Mouse (Mus musculus): ENCODE data around the gene Dhrs7b. TPM values are rescaled to one million over a fixed set of nuclear protein-coding genes. Genes with fewer than 3 reads are reported as not detected.

Dhrs7b gene
- total RNA-seq, 2 experiments from 2014 or later, result 44.3 to 54.0 TPM

DNA sequence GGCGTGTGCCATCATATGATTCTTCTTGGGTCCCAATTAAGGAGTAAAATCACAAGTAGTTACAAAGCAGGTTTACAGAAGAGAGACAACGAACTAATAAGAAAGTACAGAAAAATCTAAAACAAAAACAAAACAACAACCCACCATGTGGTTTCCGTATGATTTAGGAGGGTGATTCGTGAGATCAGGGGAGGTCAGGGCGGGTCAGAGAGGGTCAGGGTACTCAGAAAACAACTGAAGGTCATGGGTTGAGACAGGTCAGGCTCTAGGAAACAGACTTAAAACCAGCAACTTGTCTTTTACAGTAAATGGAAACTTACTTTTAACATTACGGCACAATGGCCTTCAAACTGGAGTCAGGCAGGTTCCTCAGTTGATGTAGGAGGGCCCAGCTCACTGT, 59.9 kb downstream of the Dhrs7b start:
- no peak for DNase-seq (ENCODE audit: low spot score in 2 of 2)

DNA sequence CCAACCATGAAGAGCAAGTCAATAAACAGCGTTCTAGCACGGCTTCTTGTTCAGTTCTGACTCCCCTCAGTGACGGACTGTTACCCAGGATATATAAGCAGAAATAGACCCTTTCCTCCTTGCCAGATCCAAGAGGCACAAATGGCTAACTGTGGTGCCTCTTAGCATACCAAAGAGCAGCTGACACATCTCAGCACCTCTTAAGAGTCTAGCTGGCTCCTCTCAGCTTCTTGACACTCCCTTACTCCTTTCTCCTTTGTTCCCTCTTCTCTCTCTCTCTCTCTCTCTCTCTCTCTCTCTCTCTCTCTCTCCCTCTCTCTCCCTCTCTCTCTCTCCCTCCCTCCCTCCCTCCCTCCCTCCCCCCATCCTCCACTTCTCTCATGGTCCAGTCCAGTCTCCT, 60.3 kb downstream of the Dhrs7b start:
- DNase-seq (ENCODE audit: low spot score in 2 of 2), result no peak

GRCm38 (mm10) chr11:60895915-60896314, 65.5 kb downstream of the Dhrs7b start:
- DNase-seq (ENCODE audit: low spot score in 2 of 2), result no peak

DNA sequence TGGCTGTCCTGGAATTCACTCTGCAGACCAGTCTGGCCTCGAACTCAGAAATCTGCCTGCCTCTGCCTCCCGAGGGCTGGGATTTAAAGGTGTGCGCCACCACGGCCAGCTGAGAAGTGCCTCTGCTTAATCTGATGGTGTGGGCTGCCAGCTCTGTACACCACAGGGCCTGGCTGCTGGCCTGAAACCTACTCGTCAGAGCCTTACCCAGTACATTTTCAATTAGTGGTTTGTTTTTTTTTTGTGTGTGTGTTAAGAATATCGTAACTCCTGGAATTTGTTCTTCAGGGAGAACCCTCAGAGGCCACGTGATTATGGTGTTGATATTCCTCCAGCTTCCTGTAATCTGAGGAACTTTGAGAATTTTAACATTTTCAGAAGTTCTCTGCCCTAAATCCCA, 71.6 kb downstream of the Dhrs7b start:
- no peak for DNase-seq (ENCODE audit: low spot score in 2 of 2)

GRCm38 (mm10) chr11:60902486-60902885, 72.1 kb downstream of the Dhrs7b start:
- DNase-seq (ENCODE audit: low spot score in 2 of 2), result no peak

DNA sequence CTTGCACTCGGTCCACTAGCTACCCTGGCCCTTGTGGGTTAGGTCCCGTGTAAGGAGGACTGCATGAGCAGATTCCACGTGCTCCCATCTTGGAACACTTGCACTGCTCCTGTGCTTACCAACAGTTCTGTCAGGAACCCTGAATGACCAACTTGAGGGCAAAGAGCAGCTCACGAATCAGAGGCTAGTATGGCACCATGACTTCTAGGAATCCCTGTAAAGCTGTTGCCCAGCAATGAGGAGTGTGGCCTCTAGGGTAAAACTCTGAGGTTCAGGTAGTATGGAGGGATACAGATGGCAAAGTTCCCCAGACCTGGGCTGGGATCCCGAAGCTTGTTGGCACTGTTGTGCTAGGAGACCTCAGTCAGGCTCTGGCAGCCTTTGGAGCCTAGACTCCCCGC, 73.2 kb downstream of the Dhrs7b start:
- DNase-seq (ENCODE audit: low spot score in 2 of 2), result no peak

GRCm38 (mm10) chr11:60905407-60906120, 75.1 kb downstream of the Dhrs7b start:
- DNase-seq (ENCODE audit: low spot score in 2 of 2), result no peak

DNA sequence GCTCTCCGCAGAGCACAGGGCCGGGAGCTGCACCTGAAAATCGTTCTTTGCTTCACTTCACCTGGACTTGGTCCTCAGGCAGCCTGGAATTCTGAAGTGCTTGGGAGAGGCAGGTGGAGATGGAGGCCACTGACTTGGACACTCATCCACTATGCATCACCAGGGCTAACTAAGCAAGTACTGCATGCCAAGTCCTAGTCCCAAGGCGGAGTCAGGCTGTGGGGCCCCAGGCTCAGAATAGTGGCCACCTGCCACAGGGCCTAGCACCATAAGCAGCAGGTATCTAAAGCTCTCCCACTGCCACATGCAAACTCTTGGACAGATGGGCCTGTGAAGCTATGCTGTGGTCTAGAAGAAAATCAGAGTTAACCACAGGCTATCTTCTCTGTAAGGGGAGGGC, 76.0 kb downstream of the Dhrs7b start:
- DNase-seq (ENCODE audit: low spot score in 2 of 2), result no peak

GRCm38 (mm10) chr11:60908073-60908472, 77.6 kb downstream of the Dhrs7b start:
- DNase-seq (ENCODE audit: low spot score in 2 of 2), result no peak

- no peak for DNase-seq (ENCODE audit: low spot score in 2 of 2)
Observed at GRCm38 (mm10) chr11:60909626-60910025, 79.2 kb downstream of the Dhrs7b start.

Other genes starting within 250 kb of the Dhrs7b start
- 10 to 100 TPM; 19.2 to 22.6 TPM for gene Llgl1, start 130.9 kb upstream of the Dhrs7b start, total RNA-seq (2021)
- gene Flii, start 103.4 kb upstream of the Dhrs7b start, total RNA-seq (2021), result 100 to 1,000 TPM; 145 to 174 TPM
- 10 to 100 TPM; 27.0 to 32.3 TPM for gene Mief2, start 102.2 kb upstream of the Dhrs7b start, total RNA-seq (2021)
- gene Top3a, start 53.3 kb upstream of the Dhrs7b start, total RNA-seq (2021), result 1 to 10 TPM; 5.9 to 7.7 TPM
- 10 to 100 TPM; 26.9 to 28.4 TPM for gene Smcr8, start 53.1 kb upstream of the Dhrs7b start, total RNA-seq (2021)
- 10 to 100 TPM; 21.4 to 81.1 TPM for gene Shmt1, start 18.9 kb upstream of the Dhrs7b start, total RNA-seq (2021)
- 10 to 100 TPM; 47.8 to 55.9 TPM for gene Tmem11, start 48.6 kb downstream of the Dhrs7b start, total RNA-seq (2021)
- gene Natd1, start 84.1 kb downstream of the Dhrs7b start, total RNA-seq (2021), result 10 to 100 TPM; 21.6 to 22.9 TPM
- 100 to 1,000 TPM in 1 of 2 experiments, 10 to 100 TPM in 1; 71.7 to 116 TPM for gene Map2k3, start 101.4 kb downstream of the Dhrs7b start, total RNA-seq (2021)
- 1 to 10 TPM; 2.1 to 2.8 TPM for gene Kcnj12, start 191.9 kb downstream of the Dhrs7b start, total RNA-seq (2021)